Mouse (Mus musculus): ENCODE data around the gene Adgra1. TPM values are rescaled to one million over a fixed set of nuclear protein-coding genes. Genes with fewer than 3 reads are reported as not detected.

The Adgra1 gene
- polyA plus RNA-seq, 1 experiment from 2014 or later, result 55.9 TPM

DNA sequence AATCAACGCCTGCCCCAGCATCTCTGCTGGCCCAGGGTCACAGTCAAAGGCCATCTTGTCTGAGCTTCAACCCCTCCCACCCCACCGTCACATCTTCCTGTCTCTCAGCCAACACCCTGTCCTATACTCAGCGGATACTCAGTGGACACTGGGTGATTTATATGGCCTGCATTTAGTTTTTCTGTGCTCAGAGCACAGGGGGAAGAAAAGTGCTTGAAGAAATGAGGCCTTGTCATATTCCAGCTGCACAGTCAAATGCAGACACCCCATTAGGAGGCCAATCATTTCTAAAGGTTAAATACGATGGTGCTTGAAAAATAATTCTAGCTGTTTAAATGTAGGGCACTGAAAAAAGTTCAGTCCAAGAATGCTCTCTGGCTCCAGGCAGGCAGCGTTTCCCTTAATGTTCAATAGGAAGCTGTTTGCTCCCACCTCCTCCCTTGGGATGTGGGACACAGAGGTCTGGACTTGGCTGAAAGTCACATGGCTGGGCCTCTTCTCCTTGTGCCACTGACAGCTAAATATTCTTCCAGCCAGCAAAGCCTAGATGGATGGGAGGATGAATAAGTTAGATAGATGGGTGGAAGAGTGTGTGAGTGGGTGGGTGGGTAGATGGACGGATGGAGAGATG, 20.3 kb upstream of the Adgra1 start:
- no peak for ATAC-seq
- ChIA-PET CTCF (no interaction called here), POLR2A (no interaction called here)
- DNase-seq (ENCODE audit: low read depth, low spot score), result no peak
- TF ChIP-seq CTCF (IDR thresholded peaks at IDR 0.05), result no peak
- no peaks in the 10 kb centered on the region for H3K27me3 ChIP-seq
- in situ Hi-C loops (cut with MboI; ENCODE audit: low pct_unique_long_range_greater_than_20kb), result no loop called here

DNA sequence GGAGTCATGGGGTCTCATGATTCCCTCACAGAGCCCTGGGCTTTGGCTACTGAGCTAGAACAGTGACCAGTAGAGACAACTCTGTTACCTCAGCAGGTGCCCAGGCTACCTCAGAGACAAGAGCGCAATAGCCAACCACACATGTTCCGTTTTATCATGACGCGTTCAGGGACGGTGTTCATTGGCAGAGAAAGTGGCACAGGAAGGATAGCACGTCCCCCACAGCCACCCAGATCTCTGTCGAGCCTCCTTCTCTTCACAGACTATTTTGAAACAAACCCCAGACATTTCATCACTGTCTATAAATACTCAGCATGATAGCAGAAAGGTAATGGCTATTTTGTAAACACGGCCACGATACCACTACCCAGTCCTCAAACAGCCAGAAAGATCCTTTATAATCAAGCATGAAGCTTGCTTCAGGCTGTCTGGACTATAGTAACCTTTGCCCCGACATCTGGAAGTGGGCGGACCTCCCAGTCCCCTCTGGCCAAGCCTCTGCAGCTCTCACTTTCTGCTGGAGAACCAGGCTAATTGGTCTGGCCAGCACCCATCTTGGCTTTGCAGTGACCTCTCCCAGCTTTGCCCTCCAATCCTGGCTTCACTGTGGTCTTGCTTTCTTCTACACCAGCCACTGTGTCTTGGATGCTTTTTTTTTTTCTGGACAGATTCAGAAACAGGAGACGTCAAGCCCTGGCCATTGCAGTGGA, 11.5 kb upstream of the Adgra1 start:
- TF ChIP-seq CTCF (IDR thresholded peaks at IDR 0.05), result no peak
- CTCF ChIA-PET, result no interaction called here
- in situ Hi-C loops (cut with MboI; ENCODE audit: low pct_unique_long_range_greater_than_20kb), result no loop called here
- POLR2A ChIA-PET, result no interaction called here
- DNase-seq (ENCODE audit: low read depth, low spot score), result no peak
- no peak for ATAC-seq
- no peaks in the 10 kb centered on the region for H3K27me3 ChIP-seq

DNA sequence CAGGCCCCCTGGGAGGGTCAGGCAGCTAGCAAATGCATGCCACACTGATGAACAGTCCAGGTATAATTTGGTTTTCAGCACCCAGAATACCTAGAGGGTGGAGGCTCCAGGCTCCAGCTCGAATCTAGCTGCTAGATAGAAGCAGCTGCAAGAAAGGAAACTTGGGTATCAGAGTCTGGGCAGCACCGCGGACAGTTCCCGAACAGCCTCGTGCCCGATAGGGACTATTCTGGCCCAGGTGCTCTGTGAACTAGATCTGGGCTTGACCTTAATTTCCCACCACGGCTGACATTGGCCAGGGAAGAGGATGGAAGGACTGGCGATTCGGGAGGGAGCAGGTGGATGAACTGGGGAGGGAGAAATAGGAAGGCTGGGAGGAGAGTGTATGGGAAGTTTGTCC, 6.3 kb upstream of the Adgra1 start:
- ChIA-PET CTCF (interaction anchor here (1.0 kb wide), 1 partner anchor 28 kb away, joined by 4 read pairs; no protein-coding TSS in a partner anchor), POLR2A (interaction anchor here (1.5 kb wide), 1 partner anchor 62 kb away, joined by 3 read pairs; no protein-coding TSS in a partner anchor)
- DNase-seq (ENCODE audit: low read depth, low spot score) (no peak), ATAC-seq (peak; percentile 69)
- H3K27me3 ChIP-seq, result no peaks in the 10 kb centered on the region
- no peak for TF ChIP-seq CTCF (IDR thresholded peaks at IDR 0.05)
- in situ Hi-C loops (cut with MboI; ENCODE audit: low pct_unique_long_range_greater_than_20kb), result no loop called here

DNA sequence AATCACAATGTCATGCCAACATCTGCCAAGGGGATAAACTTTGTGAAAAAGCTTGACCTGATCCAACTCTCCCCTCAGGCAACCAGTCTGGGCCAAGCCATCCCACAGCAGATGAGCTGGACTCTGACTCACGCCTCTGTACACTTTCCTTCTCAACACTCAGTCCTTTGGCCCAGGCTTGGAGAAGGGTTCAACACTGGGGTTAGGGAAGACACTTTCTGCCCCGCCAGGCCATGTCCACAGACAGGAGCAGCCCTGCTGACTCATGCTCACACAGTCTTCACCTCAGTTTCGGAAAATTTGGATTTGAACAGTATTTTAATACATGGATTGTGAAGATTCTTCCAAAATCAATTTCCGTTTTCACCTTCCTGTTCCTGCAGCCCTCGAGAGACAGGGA, 442 bp upstream of the Adgra1 start:
- no peak for TF ChIP-seq CTCF (IDR thresholded peaks at IDR 0.05)
- ChIA-PET CTCF (no interaction called here), POLR2A (interaction anchor here (1.4 to 2.5 kb wide), 3 partner anchors 9 to 36 kb away, joined by 3 to 14 read pairs (median 11); no protein-coding TSS in a partner anchor)
- DNase-seq (ENCODE audit: low read depth, low spot score), result peak; percentile 56
- no peaks in the 10 kb centered on the region for H3K27me3 ChIP-seq
- ATAC-seq, result peak; percentile 72
- in situ Hi-C loops (cut with MboI; ENCODE audit: low pct_unique_long_range_greater_than_20kb), result loop anchor here (5.0 kb wide), 1 partner anchor 41 kb away; no protein-coding TSS in a partner anchor

DNA sequence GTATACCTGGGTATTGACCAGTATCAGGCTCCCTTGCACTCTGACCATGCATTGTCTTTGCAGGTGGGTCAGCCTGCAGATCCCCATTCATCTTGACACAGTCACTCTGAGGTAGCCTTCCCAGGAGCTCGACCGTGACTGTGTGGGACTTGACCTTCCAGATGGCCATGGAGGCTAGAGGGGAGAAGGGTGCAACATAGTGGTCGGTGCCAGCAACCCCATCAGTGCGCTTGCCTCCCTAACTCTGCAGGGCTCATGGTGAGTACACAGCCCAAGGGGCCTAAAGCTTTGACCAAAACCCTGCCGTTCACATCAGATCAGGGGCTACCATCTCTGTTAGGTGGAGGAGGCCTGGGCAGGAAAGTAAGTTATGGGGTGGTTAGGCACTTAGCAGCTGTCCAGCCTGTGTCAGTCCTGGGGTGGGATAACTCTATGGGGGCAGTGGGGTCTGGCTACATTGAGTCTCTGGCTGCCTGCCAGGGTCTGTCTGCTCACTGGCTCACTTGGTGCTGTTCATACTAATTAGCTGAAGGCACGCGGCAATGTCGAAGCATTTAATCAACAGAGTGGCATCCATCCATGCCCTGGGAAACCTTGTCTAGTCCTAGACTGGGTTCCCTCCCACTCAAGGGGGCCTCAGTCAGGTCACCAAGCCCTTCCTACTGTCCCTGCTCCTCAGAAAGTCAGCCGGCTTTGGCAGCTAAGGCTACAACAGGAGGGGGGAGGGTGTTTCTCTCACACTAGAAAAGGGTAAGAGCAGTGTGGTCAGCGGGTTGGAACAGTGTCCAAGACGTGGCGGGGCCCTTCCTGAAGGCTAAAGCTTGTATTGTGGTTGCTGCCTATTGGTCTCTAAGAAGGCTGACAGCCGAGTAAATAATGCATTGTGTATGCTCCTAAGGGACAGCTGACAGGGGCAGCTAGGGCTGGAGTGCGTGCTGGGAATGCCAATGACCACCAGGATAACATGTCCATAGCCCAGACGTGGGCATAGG, 1.5 kb downstream of the Adgra1 start:
- no peak for DNase-seq (ENCODE audit: low read depth, low spot score)
- CTCF ChIA-PET, result interaction anchor here (1.2 to 2.7 kb wide), 4 partner anchors 9 to 151 kb away, joined by 3 to 11 read pairs (median 6); no protein-coding TSS in a partner anchor
- ATAC-seq, result no peak
- in situ Hi-C loops (cut with MboI; ENCODE audit: low pct_unique_long_range_greater_than_20kb), result no loop called here
- no peaks in the 10 kb centered on the region for H3K27me3 ChIP-seq
- TF ChIP-seq CTCF (IDR thresholded peaks at IDR 0.05), result no peak
- POLR2A ChIA-PET, result interaction anchor here (1.2 to 2.5 kb wide), 4 partner anchors 8 to 131 kb away, joined by 3 to 14 read pairs (median 8); no protein-coding TSS in a partner anchor

DNA sequence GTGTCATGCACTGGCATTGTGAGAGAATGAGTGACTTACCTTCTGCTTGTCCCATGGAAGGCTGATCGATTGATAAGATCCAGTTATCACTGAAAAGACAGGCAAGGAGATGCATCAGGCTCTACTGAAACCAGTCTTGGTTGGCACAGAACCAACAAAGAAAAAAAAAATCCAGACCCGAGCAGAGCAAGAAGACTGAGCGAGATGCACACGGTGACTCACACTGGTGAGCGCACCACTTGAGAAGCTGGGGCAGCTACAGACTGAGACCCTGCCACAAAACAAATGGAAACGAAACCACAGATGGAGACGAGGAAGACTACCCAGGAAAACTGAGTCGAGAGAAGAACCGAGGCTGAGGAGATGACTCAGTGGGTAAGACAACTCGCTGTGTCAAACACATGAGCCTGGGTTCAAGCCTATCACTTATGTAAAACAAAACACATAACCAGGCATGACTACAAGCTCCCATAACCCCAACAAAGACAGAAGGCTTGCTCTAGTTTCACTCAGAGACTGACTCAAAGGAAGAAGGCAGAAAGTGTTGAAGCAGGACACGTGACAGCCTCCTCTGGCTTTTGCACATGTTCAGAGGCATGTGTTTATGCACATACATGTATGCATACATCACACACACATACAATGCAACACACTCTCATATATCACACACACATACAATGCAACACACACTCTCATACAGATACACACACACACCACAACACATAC, 6.6 kb downstream of the Adgra1 start:
- ChIA-PET POLR2A (interaction anchor here (1.1 kb wide), 1 partner anchor 74 kb away, joined by 3 read pairs; no protein-coding TSS in a partner anchor), CTCF (interaction anchor here (2.3 kb wide), 1 partner anchor 10 kb away, joined by 8 read pairs; no protein-coding TSS in a partner anchor)
- ATAC-seq (no peak), DNase-seq (ENCODE audit: low read depth, low spot score) (no peak)
- TF ChIP-seq CTCF (IDR thresholded peaks at IDR 0.05), result no peak
- no peaks in the 10 kb centered on the region for H3K27me3 ChIP-seq
- in situ Hi-C loops (cut with MboI; ENCODE audit: low pct_unique_long_range_greater_than_20kb), result no loop called here

DNA sequence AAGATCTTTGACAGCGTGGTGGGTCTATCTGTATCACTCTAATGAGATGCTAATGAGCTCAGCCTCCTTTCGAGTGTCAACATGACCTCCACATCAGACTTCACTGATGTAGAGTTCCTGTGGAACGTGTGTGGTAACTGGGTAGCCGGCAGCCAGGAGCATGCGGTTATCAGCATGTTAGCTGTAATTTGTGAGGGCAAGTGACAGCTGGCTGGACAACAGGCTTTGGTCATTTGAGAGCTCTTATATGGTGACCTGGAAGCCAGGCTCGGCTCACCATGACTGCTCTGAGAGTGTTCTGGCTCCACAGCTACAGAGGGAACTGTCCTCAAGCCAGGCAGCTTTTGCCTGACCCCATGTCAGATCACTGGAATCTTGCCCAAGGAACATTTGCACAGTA, 8.4 kb downstream of the Adgra1 start:
- in situ Hi-C loops (cut with MboI; ENCODE audit: low pct_unique_long_range_greater_than_20kb), result no loop called here
- ATAC-seq (no peak), DNase-seq (ENCODE audit: low read depth, low spot score) (no peak)
- ChIA-PET CTCF (interaction anchor here (2.1 to 2.3 kb wide), 2 partner anchors 12 to 19 kb away, joined by 8 to 11 read pairs; no protein-coding TSS in a partner anchor), POLR2A (interaction anchor here (0.8 to 2.4 kb wide), 4 partner anchors 8 to 103 kb away, joined by 3 to 14 read pairs (median 3); partner anchors contain the start of gene Adgra1)
- H3K27me3 ChIP-seq, result no peaks in the 10 kb centered on the region
- no peak for TF ChIP-seq CTCF (IDR thresholded peaks at IDR 0.05)

DNA sequence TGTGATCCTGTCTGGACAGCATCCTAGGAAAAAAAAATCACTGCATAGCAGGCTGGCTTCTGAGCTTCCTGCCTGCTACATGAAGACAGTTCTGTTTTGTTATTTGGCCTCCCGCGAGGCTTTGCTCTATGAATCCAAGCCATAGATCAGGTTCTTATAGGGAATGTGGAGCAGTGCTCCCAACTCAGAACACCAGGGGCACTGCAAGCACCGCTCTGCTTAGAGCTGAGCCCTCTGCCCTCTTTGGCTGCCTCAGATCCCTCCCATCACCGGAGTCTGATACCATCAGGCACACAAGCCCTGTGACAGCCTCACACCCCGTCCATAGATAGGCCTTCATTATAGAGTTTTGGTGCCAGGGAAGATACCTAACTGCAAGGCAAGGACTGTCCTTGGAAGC, 9.2 kb downstream of the Adgra1 start:
- ATAC-seq (no peak), DNase-seq (ENCODE audit: low read depth, low spot score) (no peak)
- no peaks in the 10 kb centered on the region for H3K27me3 ChIP-seq
- no peak for TF ChIP-seq CTCF (IDR thresholded peaks at IDR 0.05)
- ChIA-PET POLR2A (interaction anchor here (0.8 to 2.4 kb wide), 2 partner anchors 9 to 10 kb away, joined by 3 to 14 read pairs; partner anchors contain the start of gene Adgra1), CTCF (interaction anchor here (1.3 to 2.1 kb wide), 3 partner anchors 8 to 18 kb away, joined by 4 to 11 read pairs (median 11); no protein-coding TSS in a partner anchor)
- in situ Hi-C loops (cut with MboI; ENCODE audit: low pct_unique_long_range_greater_than_20kb), result no loop called here

DNA sequence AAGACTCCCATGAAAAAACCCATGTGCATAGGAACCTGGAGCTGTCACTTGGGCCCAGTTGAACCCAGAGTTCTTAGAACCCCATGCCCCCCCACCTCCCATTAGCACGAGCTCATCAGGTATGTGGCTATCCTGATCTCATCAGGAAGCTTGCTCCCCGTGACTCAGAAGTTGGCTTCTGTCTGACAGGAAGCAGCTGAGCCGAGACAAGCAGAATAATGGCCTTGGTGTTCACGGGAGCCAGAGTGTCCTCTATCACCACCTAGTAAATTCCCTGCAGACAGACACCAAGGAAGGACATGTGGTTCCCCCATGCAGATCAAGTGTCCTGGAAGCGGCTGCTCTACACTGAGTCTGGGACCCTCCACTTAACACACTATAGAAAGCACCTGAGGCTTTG, 9.8 kb downstream of the Adgra1 start:
- CTCF ChIA-PET, result interaction anchor here (0.9 to 2.1 kb wide), 5 partner anchors 8 to 139 kb away, joined by 3 to 11 read pairs (median 4); no protein-coding TSS in a partner anchor
- TF ChIP-seq CTCF (IDR thresholded peaks at IDR 0.05), result no peak
- in situ Hi-C loops (cut with MboI; ENCODE audit: low pct_unique_long_range_greater_than_20kb), result no loop called here
- ATAC-seq (peak; percentile 55), DNase-seq (ENCODE audit: low read depth, low spot score) (peak; percentile 58)
- POLR2A ChIA-PET, result interaction anchor here (0.6 to 2.4 kb wide), 2 partner anchors 9 to 140 kb away, joined by 3 to 14 read pairs; partner anchors contain the start of gene Adgra1
- no peaks in the 10 kb centered on the region for H3K27me3 ChIP-seq

Data from Patski (cell line).